Mouse (Mus musculus): ENCODE measurements around the gene Pkd1l2. TPM values are rescaled to one million over a fixed set of nuclear protein-coding genes. Genes with fewer than 3 reads are reported as not detected.

Gene Pkd1l2
- polyA plus RNA-seq, 1 experiment from 2014 or later = not detected

DNA sequence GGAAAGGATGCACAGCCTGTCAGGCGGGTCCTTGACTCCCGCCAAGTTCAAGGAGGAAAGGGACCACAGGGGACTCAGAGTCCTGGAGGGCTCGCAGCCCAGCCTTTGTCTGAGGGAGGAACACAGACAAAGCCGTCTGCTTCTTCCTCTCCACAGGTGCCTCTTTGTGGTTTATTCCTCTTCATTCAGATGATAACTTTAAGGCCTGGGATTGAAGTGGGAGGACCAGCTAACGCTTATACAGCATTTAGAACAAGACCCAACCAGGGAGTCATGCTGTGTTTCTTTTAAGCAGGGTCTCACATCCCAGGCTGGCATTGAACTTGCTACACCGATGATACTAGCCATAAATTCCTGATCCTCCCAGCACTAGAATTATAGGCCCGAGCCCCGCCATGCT is 65.2 kb downstream of the Pkd1l2 start:
- Histone ChIP-seq H3K4me2 (ENCODE audit: low read depth, low read length, severe bottlenecking) (no peak overlapping the region), H3K36me3 (ENCODE audit: control insufficient read depth, insufficient read depth, low read length) (no peaks in the 10 kb centered on the region), H3K4me1 (replicated peaks; ENCODE audit: control insufficient read depth, insufficient read depth, low read length) (no peaks in the 10 kb centered on the region), H3K27me3 (ENCODE audit: control insufficient read depth, insufficient read depth, low read length) (no peaks in the 10 kb centered on the region), H3K27ac (ENCODE audit: low read depth, low read length) (no peak overlapping the region), H3K4me3 (ENCODE audit: low read depth, low read length) (no peak overlapping the region), H3K9me3 (ENCODE audit: control insufficient read depth, low read length) (no peaks in the 10 kb centered on the region), H3K9ac (ENCODE audit: low read length) (no peak overlapping the region)
- DNase-seq (ENCODE audit: low spot score) (no peak), ATAC-seq (replicated peaks; ENCODE audit: low FRiP score) (no peak)
- 24% methylated on average over 8 of the region's 8 CpGs for WGBS

DNA sequence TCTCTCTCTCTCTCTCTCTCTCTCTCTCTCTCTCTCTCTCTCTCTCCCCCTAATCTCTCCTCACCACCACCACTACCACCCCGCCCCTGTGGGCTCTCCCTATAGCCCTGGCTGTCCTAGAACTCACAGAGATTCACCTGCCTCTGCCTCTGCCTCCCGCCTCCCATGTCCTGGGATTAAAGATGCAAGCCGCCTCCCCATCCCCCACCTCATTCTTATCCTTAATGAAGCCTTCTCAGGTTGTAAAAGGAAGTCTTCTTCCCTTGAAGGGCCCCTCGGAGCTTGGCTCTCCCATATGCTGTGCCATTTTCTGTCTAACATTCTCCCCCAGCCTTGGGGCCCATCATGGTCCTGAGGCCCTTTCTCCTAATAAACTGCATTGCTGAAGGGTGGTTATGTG is 66.6 kb downstream of the Pkd1l2 start:
- no peaks in the 10 kb centered on the region for H3K27me3 ChIP-seq (ENCODE audit: control insufficient read depth, insufficient read depth, low read length)
- H3K4me2 ChIP-seq (ENCODE audit: low read depth, low read length, severe bottlenecking) = no peak overlapping the region
- no peak overlapping the region for H3K4me3 ChIP-seq (ENCODE audit: low read depth, low read length)
- no peak for ATAC-seq (replicated peaks; ENCODE audit: low FRiP score)
- 66% methylated on average over 4 of the region's 4 CpGs for WGBS
- no peak overlapping the region for H3K9ac ChIP-seq (ENCODE audit: low read length)
- no peak overlapping the region for H3K27ac ChIP-seq (ENCODE audit: low read depth, low read length)
- DNase-seq (ENCODE audit: low spot score) = no peak
- H3K9me3 ChIP-seq (ENCODE audit: control insufficient read depth, low read length) = no peaks in the 10 kb centered on the region
- H3K4me1 ChIP-seq (replicated peaks; ENCODE audit: control insufficient read depth, insufficient read depth, low read length) = no peaks in the 10 kb centered on the region
- no peaks in the 10 kb centered on the region for H3K36me3 ChIP-seq (ENCODE audit: control insufficient read depth, insufficient read depth, low read length)

DNA sequence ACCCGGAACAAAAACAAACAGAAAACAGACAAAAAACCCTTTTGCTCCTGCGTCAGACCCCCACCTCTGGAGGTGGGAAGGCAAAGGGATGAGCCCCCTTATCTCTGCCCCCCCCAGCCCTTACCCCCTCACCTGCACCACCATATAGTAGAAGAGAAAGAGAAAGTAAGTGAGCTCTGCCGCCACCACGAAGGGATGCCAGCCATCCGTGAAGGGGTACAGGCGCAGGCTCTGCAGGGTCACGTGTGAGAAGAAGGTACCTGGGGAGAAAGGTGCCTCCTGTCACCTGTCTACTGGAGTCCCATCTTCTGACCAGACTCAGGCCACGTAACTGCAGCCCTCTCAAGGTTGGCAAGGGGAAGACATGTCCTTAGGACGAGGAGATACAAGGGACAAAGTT is 70.9 kb downstream of the Pkd1l2 start:
- H3K36me3 ChIP-seq (ENCODE audit: control insufficient read depth, insufficient read depth, low read length) = no peaks in the 10 kb centered on the region

DNA sequence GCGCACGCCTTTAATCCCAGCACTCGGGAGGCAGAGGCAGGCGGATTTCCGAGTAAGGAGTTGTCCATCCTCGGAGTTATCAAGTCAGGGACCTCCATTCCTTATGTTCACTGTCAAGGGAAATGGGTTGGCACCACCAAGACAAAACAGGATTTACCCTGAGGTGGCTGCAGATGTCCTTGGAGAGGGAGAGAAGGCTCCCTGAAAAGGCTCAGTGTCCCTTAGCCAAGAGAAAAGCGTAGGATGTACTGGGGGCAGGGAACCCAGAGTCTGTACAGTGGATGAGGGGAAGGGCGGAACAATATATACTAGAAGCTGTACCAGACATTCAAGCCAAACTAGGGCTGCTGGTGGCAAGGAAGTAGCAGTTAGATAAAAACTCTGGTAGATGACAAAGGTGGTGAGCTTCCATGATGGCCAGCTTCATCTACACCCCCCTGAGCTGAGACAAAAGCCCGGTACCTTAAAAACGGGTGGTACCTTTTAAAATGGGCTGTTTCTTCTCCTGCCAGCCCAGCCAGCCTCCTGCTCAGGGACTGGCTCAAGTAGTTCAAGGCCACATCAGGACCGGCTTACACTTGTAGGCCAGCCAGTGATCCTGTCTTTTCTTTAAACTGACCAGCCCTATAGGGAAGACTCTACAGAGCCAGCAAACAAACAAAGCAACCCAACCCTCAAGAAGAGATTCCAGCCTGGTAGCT is 88.1 kb downstream of the Pkd1l2 start:
- Histone ChIP-seq H3K4me1 (replicated peaks; ENCODE audit: control insufficient read depth, insufficient read depth, low read length) (peaks cover 6% of the 10 kb centered on the region; the same call in 1 of the 2 replicates), H3K9ac (ENCODE audit: low read length) (peak overlapping the region; percentile 42; the same call in 1 of the 2 replicates), H3K4me3 (ENCODE audit: low read depth, low read length) (peak overlapping the region; percentile 66), H3K27me3 (ENCODE audit: control insufficient read depth, insufficient read depth, low read length) (no peaks in the 10 kb centered on the region), H3K9me3 (ENCODE audit: control insufficient read depth, low read length) (no peaks in the 10 kb centered on the region), H3K36me3 (ENCODE audit: control insufficient read depth, insufficient read depth, low read length) (no peaks in the 10 kb centered on the region), H3K4me2 (ENCODE audit: low read depth, low read length, severe bottlenecking) (peak overlapping the region; percentile 87), H3K27ac (ENCODE audit: low read depth, low read length) (no peak overlapping the region)
- ATAC-seq (replicated peaks; ENCODE audit: low FRiP score) (no peak), DNase-seq (ENCODE audit: low spot score) (no peak)
- 62% methylated on average over 11 of the region's 11 CpGs for WGBS

More for the DNA sequence above, 70.9 kb downstream of the Pkd1l2 start:
- DNase-seq (ENCODE audit: low spot score) (no peak), ATAC-seq (replicated peaks; ENCODE audit: low FRiP score) (no peak)
- Histone ChIP-seq H3K4me3 (ENCODE audit: low read depth, low read length) (no peak overlapping the region), H3K4me1 (replicated peaks; ENCODE audit: control insufficient read depth, insufficient read depth, low read length) (no peaks in the 10 kb centered on the region), H3K27me3 (ENCODE audit: control insufficient read depth, insufficient read depth, low read length) (no peaks in the 10 kb centered on the region), H3K9ac (ENCODE audit: low read length) (no peak overlapping the region), H3K9me3 (ENCODE audit: control insufficient read depth, low read length) (no peaks in the 10 kb centered on the region), H3K4me2 (ENCODE audit: low read depth, low read length, severe bottlenecking) (no peak overlapping the region), H3K27ac (ENCODE audit: low read depth, low read length) (no peak overlapping the region)
- 85% methylated on average over 9 of the region's 9 CpGs for WGBS

DNA sequence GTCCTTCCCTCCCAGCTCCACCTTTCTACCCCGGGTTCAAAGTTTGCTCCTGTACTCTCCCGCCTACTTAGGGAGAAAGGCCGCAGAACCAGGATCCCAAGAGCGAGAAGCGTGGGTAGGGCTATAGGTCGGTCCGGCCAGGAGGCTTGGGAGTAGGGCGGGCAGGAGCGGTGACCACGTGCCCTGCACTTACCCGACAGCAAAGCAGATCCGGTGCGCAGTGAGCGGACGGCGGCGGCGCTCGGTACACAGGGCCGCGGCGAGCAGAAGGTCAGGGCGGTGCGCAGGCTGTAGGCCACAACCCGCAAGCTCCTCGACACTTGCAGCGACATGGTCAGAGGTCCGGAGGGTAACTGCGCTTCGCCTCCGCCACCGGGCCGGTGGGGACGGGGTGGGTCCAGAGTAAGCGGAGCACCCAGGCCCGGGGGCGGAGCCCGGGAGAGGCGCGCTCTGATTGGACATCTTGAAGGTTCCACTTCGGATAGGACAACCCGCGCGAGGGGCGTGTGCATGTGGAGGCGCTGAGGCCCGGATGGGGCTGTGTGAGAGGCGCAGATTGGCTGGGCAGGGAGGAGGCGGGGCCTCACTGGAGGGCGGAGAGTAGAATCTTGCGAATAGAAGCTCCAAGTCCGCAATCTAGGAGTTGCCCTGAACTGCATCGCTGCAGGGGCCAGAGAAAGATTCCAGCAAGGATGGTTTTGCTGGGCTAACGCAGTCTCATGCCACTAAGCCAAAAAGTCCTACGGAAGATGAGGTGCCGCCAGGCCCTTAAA is 89.0 kb downstream of the Pkd1l2 start, which contains the start of gene Gcsh:
Gcsh (minus strand) TSS at position 443 of the 773 bp plus-strand sequence.
- peaks cover 6% of the 10 kb centered on the region; the same call in 1 of the 2 replicates for H3K4me1 ChIP-seq (replicated peaks; ENCODE audit: control insufficient read depth, insufficient read depth, low read length)
- H3K9me3 ChIP-seq (ENCODE audit: control insufficient read depth, low read length) = no peaks in the 10 kb centered on the region
- peak within 1 kb of the TSS; percentile 66 for H3K4me3 ChIP-seq (ENCODE audit: low read depth, low read length)
- H3K4me2 ChIP-seq (ENCODE audit: low read depth, low read length, severe bottlenecking) = peak within 1 kb of the TSS; percentile 87
- WGBS = under 1% methylated on average over 56 of the region's 56 CpGs
- no peaks in the 10 kb centered on the region for H3K36me3 ChIP-seq (ENCODE audit: control insufficient read depth, insufficient read depth, low read length)
- no peak within 1 kb of the TSS for H3K27ac ChIP-seq (ENCODE audit: low read depth, low read length)
- H3K27me3 ChIP-seq (ENCODE audit: control insufficient read depth, insufficient read depth, low read length) = no peaks in the 10 kb centered on the region
- peak within 1 kb of the TSS; percentile 75 for H3K9ac ChIP-seq (ENCODE audit: low read length)
- peak; percentile 100 for ATAC-seq (replicated peaks; ENCODE audit: low FRiP score)
- peak; percentile 99 for DNase-seq (ENCODE audit: low spot score)

DNA sequence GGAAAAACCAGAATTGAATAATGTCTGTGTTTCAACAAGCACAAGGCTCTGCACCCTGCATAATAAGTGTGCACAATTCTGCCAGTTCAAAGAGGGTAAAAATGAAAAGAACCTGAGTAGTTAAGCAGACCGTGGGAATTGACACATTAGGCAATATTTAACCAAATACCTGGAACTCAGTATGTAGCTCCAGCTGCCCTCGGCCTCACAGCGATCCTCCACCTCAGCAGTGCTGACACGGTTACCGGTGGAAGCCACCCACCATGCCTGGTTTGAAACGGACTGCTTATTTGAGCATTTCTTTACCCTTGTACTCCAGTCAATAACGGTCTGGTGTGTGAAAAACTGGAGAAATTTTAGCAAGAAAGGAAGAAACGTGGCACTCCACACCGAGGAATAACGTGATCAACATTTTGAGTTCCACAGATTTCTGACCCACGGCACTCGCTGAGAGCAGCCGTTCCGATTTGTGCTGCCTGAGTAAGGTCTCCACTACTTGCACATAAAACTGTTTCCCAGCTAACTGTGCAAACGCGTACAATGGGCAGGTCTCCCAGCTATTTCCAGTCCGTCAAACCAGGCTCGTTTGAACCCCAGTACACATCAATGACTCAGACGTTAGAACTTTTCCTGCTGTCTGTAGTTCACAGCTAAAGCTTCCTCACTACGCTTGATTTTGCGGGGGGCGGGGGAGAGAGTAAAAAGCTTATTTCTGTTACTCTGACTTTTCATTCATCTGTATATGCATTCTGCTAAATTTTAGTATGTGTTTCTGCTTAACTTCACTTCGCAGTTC is 89.9 kb downstream of the Pkd1l2 start:
- Histone ChIP-seq H3K4me3 (ENCODE audit: low read depth, low read length) (peak overlapping the region; percentile 66), H3K9me3 (ENCODE audit: control insufficient read depth, low read length) (no peaks in the 10 kb centered on the region), H3K4me1 (replicated peaks; ENCODE audit: control insufficient read depth, insufficient read depth, low read length) (peaks cover 6% of the 10 kb centered on the region; the same call in 1 of the 2 replicates), H3K4me2 (ENCODE audit: low read depth, low read length, severe bottlenecking) (peak overlapping the region; percentile 87), H3K27ac (ENCODE audit: low read depth, low read length) (no peak overlapping the region), H3K27me3 (ENCODE audit: control insufficient read depth, insufficient read depth, low read length) (no peaks in the 10 kb centered on the region), H3K9ac (ENCODE audit: low read length) (peak overlapping the region; percentile 75), H3K36me3 (ENCODE audit: control insufficient read depth, insufficient read depth, low read length) (no peaks in the 10 kb centered on the region)
- WGBS = 11% methylated on average over 23 of the region's 23 CpGs
- DNase-seq (ENCODE audit: low spot score) (no peak), ATAC-seq (replicated peaks; ENCODE audit: low FRiP score) (no peak)

DNA sequence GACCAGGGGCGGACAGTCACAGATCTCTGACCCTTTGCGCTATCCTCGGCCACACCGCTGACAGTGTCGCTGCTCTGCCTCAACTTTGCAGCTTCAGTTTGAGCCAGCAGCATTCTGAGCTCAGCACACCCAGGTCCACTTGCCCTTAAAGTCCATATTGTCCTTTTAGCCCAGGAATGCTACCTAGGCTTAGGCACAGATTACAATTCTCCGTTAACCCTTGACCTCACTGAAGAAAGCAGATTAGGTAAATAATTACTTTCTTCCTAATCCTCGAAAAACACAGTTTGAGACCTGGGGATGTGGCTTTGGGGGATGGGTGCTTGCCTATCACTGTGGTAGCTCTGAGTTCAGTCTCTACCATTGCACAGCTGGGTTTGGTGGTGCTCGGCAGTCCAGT is 91.0 kb downstream of the Pkd1l2 start:
- WGBS = 72% methylated on average over 8 of the region's 8 CpGs
- no peaks in the 10 kb centered on the region for H3K36me3 ChIP-seq (ENCODE audit: control insufficient read depth, insufficient read depth, low read length)
- ATAC-seq (replicated peaks; ENCODE audit: low FRiP score) = no peak
- H3K27ac ChIP-seq (ENCODE audit: low read depth, low read length) = no peak overlapping the region
- peaks cover 6% of the 10 kb centered on the region; the same call in 1 of the 2 replicates for H3K4me1 ChIP-seq (replicated peaks; ENCODE audit: control insufficient read depth, insufficient read depth, low read length)
- no peak overlapping the region for H3K4me3 ChIP-seq (ENCODE audit: low read depth, low read length)
- DNase-seq (ENCODE audit: low spot score) = no peak
- H3K9ac ChIP-seq (ENCODE audit: low read length) = no peak overlapping the region
- H3K9me3 ChIP-seq (ENCODE audit: control insufficient read depth, low read length) = no peaks in the 10 kb centered on the region
- H3K27me3 ChIP-seq (ENCODE audit: control insufficient read depth, insufficient read depth, low read length) = no peaks in the 10 kb centered on the region
- no peak overlapping the region for H3K4me2 ChIP-seq (ENCODE audit: low read depth, low read length, severe bottlenecking)

DNA sequence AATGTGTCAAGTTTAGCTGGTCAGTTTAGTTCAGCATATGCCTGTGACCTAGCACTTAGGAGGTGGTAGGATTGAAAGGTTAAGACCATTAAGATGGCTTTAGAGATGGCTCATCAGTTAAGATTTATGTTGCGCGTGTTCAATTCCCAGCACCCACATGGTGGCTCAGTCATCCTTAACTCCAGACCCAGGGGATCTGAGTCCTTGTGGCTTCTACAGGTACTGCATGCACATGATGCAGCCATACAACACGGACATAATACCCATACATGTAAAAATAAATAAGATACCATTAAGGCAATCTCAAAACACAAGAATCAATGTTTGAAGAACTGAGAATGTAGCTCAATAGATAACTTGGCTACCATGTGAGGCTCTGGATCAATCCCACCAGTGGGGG is 92.4 kb downstream of the Pkd1l2 start:
- H3K4me1 ChIP-seq (replicated peaks; ENCODE audit: control insufficient read depth, insufficient read depth, low read length) = peaks cover 6% of the 10 kb centered on the region; the same call in 1 of the 2 replicates
- no peak overlapping the region for H3K4me3 ChIP-seq (ENCODE audit: low read depth, low read length)
- H3K27ac ChIP-seq (ENCODE audit: low read depth, low read length) = no peak overlapping the region
- H3K9ac ChIP-seq (ENCODE audit: low read length) = no peak overlapping the region
- no peak overlapping the region for H3K4me2 ChIP-seq (ENCODE audit: low read depth, low read length, severe bottlenecking)
- H3K36me3 ChIP-seq (ENCODE audit: control insufficient read depth, insufficient read depth, low read length) = no peaks in the 10 kb centered on the region
- no peaks in the 10 kb centered on the region for H3K27me3 ChIP-seq (ENCODE audit: control insufficient read depth, insufficient read depth, low read length)
- DNase-seq (ENCODE audit: low spot score) (no peak), ATAC-seq (replicated peaks; ENCODE audit: low FRiP score) (no peak)
- H3K9me3 ChIP-seq (ENCODE audit: control insufficient read depth, low read length) = no peaks in the 10 kb centered on the region
- WGBS = 98% methylated on average over 3 of the region's 3 CpGs
